Mouse (Mus musculus) brain, embryonic 14.5 days (tissue): ENCODE data around the gene Vpreb1.

Experiments
- CTCF ChIP-seq: fragments of 200-500 bp; IDR thresholded peaks from 2 replicates; pipeline ENCODE4 v1.5.1; 2012; ENCODE audit warnings: inconsistent platforms, mild to moderate bottlenecking, moderate library complexity, borderline replicate concordance; ENCODE audit not compliant: insufficient read depth, insufficient read length; ENCODE audit errors: extremely low read depth
- POLR2A ChIP-seq: fragments of 200-500 bp; IDR thresholded peaks from 2 replicates; pipeline ENCODE4 v1.6.1; 2012; ENCODE audit warnings: mild to moderate bottlenecking, inconsistent platforms, borderline replicate concordance; ENCODE audit not compliant: poor library complexity, insufficient read depth, insufficient read length, severe bottlenecking; ENCODE audit errors: extremely low read depth

- TF ChIP-seq CTCF (no peak), POLR2A (no peak)
These were observed 32.5 kb upstream of the Vpreb1 start for GRCm38 (mm10) chr16:16903188-16903587.
